Mouse (Mus musculus) spleen, adult 2 months (tissue): Measurements from ENCODE around the gene Map7.

Source experiments
- CTCF ChIP-seq: fragments of 200-500 bp; IDR thresholded peaks from 2 replicates; pipeline ENCODE4 v1.5.1; 2011; ENCODE audit warnings: mild to moderate bottlenecking, inconsistent platforms; ENCODE audit not compliant: insufficient read depth, insufficient read length, insufficient replicate concordance; ENCODE audit errors: extremely low read depth
- POLR2A ChIP-seq: fragments of 200-500 bp; IDR thresholded peaks from 2 replicates; pipeline ENCODE4 v1.6.1; 2011; ENCODE audit warnings: low read depth, low read length, inconsistent platforms

DNA sequence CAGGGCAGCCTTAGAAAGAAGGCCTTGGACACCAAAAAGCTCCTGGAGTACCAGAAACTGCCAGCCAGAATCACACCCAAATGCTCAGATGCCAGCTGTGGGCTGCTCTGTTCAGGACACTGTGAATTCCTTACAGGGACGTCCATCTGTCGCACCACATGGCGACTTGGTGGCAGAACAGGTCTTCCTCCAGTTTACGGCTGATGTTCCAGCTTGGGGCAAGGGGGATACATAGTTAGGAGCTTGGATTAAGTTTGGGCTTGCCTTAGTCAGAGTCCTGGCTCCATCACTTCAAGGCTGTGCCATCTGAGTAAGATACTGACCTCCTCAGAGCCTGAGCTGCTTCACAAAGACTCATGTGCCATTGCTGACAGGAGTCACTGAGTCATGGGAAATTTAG is 26.3 kb upstream of the Map7 start:
- TF ChIP-seq CTCF (no peak), POLR2A (no peak)
